Mouse (Mus musculus) left cerebral cortex, adult 2 months (tissue): ENCODE data around the gene Slc15a1. TPM values are rescaled to one million over a fixed set of nuclear protein-coding genes. Genes with fewer than 3 reads are reported as not detected.

Experiments
- DNase-seq, 2 experiments: peaks; one replicate each; pipeline ENCODE4 v3.0.0; 2021 to 2022; ENCODE audit warnings: low spot score in 2 of 2, mixed read lengths in 1 of 2; ENCODE audit errors: extremely low spot score in 1 of 2
- H3K27ac ChIP-seq: fragments of 200-600 bp; 2 replicates; pipeline ENCODE4 v1.8.1; 2022
- H3K4me3 ChIP-seq: fragments of 200-600 bp; 2 replicates; pipeline ENCODE4 v1.8.1; 2022
- CTCF ChIP-seq: fragments of 200-600 bp; IDR thresholded peaks from 2 replicates; pipeline ENCODE4 v1.8.1; 2022; ENCODE audit warnings: antibody characterized with exemption, mild to moderate bottlenecking, moderate library complexity
- intact Hi-C: fragments of 180-260 bp; cut with DNase I; formaldehyde crosslinking; loops from one replicate; pipeline ENCODE4 v1.15.1; 2025
- total RNA-seq, 2 experiments: library from RNA; stranded (reverse); gene quantifications; 2 replicates each; pipeline ENCODE4 v1.2.3; 2021

Slc15a1 gene
- total RNA-seq, 2 experiments from 2014 or later, result not detected

DNA sequence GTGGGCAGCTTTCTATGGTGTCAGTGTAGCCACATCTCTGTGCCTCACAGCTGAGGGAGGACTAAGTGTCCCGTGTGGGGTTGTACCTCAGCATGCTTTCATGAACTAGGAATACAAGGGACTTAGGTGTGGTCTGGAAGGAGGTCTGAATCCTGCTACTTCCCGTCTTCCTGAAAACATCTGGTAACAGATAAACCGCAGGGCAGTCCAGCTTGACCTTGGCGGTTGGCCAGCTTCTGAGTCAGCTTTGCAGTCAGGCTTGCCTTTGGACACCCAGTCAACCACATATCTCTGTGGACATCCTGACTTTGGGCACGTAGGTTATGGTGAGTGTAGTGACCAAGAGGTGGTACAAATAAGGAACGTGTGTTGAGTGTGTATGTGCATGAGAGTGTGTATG, 68.0 kb downstream of the Slc15a1 start:
- Histone ChIP-seq H3K27ac (no peak overlapping the region), H3K4me3 (no peak overlapping the region)
- DNase-seq, result no peak
- intact Hi-C loops, result no loop called here
- no peak for TF ChIP-seq CTCF

DNA sequence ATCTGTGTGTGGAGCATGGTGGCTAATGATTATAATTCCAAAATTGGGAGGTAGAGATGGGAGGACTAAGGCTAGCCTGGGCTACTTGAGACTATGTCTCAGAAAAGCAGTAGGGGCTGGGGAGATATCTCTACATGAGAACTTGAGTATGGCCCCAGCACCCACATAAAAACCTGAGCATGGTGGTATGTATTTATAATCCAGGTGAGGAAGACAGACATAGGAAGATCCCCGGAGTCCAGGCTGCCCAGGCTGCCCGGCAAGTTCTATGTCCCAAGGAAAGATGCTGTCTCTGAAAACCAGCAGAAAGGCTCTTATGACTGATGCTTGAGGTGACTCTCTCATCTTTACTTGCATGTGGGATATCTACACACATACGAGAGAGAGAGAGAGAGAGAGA, 68.6 kb downstream of the Slc15a1 start:
- no peak overlapping the region for H3K27ac ChIP-seq
- no peak for TF ChIP-seq CTCF
- H3K4me3 ChIP-seq, result no peak overlapping the region
- intact Hi-C loops, result no loop called here
- DNase-seq, result no peak

DNA sequence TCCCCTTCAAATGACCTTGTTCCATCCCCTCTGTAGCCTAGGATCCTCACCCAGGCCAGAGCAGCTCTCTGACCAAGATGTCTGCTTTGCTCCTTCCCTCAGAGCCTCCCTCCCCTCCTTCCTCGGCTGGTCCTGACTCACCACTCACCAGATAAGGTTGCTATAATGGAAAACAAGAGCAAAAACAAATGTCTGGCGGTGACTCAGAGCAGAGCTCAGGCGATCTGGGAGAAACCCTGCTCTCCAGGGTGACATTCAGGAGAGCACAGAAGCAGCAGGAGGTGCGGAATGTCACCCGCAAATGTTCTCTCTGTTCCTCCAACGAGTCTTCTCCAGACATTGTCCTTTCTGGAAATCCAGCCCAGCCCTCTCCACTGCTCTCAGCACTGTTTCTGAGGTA, 69.3 kb downstream of the Slc15a1 start:
- no peak overlapping the region for H3K27ac ChIP-seq
- TF ChIP-seq CTCF, result no peak
- DNase-seq, result peak; percentile 14
- H3K4me3 ChIP-seq, result no peak overlapping the region
- intact Hi-C loops, result no loop called here

DNA sequence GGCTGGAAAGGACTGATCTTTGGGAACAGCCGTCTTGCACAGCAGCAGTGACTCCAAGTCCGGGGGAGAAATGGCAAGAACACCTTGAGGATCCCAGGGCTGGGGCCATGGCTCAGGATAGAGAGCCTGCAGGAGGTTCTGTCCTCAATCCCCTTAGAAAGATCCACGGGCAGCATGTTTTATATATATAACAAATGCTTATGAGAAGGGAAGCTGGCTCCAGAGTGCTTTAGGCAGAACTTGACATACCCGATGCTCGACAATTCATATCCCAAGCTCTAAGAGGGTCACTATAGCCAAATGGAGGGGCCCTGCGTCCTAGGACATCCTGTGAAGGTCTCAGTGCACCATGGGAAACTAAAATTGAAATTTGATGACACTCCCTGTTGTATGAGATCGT, 73.8 kb downstream of the Slc15a1 start:
- no peak for TF ChIP-seq CTCF
- intact Hi-C loops, result no loop called here
- no peak overlapping the region for H3K27ac ChIP-seq

DNA sequence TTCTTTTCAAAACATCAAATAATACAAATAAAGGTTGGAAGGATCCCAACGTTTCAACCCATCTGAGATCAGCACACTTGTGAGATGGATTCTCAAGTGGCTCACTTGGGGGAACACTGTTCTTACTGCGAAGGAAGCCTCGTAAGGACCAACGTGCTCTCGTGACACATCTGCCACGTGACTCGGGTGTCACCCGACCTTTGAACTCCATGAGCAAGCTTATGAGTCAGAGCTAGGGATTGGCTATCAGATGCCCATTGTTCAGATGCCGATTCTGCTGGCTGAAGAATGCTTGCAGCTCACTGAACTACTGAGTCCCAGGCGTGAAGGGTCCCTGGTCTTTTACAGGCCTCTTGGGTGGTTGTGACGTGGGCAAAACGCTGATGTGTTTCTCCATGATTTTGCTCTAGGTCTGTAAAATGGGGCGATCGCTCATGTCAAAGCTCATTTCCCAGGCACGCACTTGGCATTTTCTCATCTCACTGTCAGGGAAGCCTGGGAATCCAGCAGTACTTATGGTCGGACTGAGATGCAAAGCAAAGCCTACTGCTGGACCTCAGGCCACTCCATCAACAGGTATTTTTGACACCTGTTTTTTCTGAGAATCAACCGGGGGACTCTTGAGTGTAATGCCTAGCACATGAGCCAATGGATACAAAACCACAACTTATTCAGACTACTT, 75.1 kb downstream of the Slc15a1 start:
- no peak for DNase-seq
- intact Hi-C loops, result loop anchor here (5.0 kb wide), 1 partner anchor 38 kb away; no protein-coding TSS in a partner anchor

More for the DNA sequence above, 73.8 kb downstream of the Slc15a1 start:
- no peak for DNase-seq
- no peak overlapping the region for H3K4me3 ChIP-seq

DNA sequence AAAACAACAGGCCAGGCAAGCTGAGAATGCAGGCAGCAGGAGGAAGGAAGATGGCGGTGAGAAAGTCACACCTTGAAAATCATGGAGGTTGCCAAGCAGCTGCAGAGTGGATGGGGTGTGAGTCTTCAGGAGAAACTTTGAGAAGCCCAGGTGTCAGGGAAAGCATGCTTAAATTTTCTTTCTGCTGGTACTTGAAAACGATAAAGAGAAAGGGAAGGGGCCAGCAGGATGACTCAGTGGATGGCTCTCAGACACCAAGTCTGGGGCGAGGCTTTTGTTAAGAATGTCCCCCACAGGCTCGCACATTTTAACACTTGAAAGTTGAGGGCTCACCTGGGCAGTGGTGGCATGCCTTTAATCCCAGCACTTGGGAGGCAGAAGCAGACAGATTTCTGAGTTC, 76.9 kb downstream of the Slc15a1 start:
- Histone ChIP-seq H3K4me3 (no peak overlapping the region), H3K27ac (no peak overlapping the region)
- no peak for DNase-seq
- TF ChIP-seq CTCF, result no peak
- intact Hi-C loops, result loop anchor here (5.0 kb wide), 1 partner anchor 36 kb away; no protein-coding TSS in a partner anchor

More for the DNA sequence above, 75.1 kb downstream of the Slc15a1 start:
- TF ChIP-seq CTCF, result no peak
- no peak overlapping the region for H3K4me3 ChIP-seq
- H3K27ac ChIP-seq, result no peak overlapping the region

DNA sequence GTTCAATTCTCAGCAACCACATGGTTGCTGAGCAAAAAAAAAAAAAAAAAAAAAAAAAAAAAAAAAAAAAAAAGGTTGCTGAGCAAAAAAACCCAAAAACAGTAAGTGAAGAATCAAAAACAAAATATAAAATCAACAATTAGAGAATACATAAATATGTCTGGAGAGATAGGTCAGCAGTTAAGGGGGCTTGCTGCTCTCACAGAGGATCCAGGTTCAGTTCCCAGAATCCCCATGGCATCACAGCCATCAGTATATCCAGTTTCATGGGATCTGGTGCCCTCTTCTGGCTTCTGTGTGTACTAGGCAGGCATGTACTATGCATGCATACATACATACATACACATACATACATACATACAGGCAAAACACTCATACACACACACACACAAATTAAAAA, 78.3 kb downstream of the Slc15a1 start:
- H3K27ac ChIP-seq, result no peak overlapping the region
- no peak overlapping the region for H3K4me3 ChIP-seq
- peak; percentile 33 for TF ChIP-seq CTCF
- intact Hi-C loops, result loop anchor here (5.0 kb wide), 1 partner anchor 34 kb away; no protein-coding TSS in a partner anchor
- no peak for DNase-seq

DNA sequence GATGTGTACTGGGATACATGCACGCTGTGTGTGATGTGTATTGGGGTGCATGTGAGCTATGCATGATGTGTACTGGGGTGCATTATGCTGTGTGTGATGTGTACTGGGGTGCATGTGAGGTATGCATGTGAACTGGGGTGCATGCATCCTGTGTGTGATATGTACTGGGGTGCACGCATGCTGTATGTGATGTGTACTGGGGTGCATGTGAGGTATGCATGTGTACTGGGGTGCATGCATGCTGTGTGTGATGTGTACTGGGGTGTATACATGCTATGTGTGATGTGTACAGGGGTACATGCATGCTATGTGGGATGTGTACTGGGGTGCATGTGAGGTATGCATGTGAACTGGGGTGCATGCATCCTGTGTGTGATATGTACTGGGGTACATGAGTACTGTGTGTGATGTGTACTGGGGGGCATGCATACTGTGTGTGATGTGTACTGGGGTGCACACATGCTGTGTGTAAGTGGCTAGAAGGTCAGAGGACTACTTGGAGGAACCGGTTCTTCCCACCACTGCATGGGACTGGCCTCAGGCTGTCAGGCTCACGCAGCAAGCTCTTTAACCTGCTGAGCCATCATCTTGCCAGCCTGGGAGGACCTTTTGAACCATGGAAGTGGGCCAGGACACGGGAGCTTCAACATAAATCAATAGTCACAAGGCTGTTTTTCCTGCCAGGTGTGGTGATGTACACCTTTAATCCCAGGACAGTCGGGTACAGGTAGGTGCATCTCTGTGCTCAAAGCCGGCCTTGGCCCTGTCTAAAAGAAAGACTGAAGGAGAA, 79.9 kb downstream of the Slc15a1 start:
- Histone ChIP-seq H3K4me3 (no peak overlapping the region), H3K27ac (no peak overlapping the region)
- no peak for DNase-seq
- no peak for TF ChIP-seq CTCF
- intact Hi-C loops, result loop anchor here (5.0 kb wide), 1 partner anchor 33 kb away; no protein-coding TSS in a partner anchor

DNA sequence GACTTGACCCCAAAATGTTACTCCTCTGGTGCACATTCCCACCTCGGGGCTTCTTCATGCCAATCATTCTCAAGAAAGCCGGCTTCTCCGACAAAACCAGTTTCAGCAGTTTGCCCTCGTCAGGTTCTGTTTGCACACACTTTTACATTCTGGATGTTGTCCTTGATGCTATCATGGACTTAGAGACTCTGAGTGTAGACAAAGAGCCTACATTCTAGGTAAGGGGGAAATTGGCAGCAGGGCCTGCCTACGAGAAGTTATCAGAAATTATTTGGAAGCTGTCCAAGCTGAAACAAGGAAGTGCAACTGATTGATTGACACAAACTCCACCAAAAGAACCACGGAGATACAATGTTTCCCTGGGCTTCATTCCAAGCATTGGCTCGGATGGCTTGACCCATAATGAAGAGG, 81.7 kb downstream of the Slc15a1 start:
- Histone ChIP-seq H3K4me3 (no peak overlapping the region), H3K27ac (no peak overlapping the region)
- no peak for TF ChIP-seq CTCF
- no peak for DNase-seq
- intact Hi-C loops, result no loop called here

DNA sequence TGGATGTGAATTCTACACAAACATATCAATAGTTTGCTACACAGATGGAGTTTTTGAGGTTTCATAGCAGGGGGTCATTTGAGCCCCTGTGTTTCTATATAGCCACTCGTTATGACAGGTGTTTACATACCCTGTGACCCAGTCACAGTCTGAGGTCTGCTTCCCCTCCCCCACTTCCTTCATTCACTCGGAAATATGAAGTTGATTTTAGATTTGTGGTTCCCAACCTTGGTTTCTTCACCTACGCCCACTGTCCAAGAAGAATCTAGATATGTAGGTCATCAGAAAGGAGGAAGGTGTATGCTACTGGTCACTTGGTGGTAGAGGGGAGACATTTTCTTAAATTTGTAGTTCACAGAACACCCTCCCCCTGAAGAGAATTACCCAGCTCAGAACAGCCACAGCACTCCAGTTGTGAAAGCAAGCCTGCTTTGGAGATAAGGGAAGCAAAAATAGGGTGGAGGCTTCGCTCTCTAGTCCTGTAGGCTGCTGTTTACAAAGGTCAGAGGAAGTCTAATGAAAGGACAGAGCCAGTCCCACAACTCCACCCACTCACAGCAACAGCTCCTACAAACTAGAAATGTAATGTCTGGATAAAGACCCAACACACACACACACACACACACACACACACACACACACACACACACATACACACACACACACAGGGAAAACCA, 82.2 kb downstream of the Slc15a1 start:
- no peak for TF ChIP-seq CTCF
- intact Hi-C loops, result no loop called here
- Histone ChIP-seq H3K4me3 (no peak overlapping the region), H3K27ac (no peak overlapping the region; the same call in 1 of the 2 replicates)
- DNase-seq, result no peak

DNA sequence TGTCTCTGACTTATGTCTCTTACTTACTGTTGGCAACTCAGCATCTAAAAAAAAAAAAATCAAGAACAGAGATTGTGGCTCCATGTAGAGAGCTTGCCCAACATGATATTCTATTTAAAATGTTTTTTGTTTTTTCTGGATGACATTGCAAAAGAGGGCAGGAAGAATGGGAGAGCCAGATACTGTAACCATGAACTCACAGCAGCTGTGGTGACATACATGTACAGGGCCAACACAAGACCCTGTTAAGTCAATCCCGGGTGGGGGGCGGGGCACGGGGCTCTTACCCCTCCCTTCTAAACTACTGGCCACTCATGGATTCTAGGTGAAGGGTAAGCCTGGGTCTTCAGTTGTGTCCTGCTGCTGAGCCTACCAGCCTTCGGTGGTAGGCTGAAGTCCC, 83.1 kb downstream of the Slc15a1 start:
- Histone ChIP-seq H3K4me3 (no peak overlapping the region), H3K27ac (no peak overlapping the region)
- DNase-seq, result no peak
- no peak for TF ChIP-seq CTCF
- intact Hi-C loops, result no loop called here

DNA sequence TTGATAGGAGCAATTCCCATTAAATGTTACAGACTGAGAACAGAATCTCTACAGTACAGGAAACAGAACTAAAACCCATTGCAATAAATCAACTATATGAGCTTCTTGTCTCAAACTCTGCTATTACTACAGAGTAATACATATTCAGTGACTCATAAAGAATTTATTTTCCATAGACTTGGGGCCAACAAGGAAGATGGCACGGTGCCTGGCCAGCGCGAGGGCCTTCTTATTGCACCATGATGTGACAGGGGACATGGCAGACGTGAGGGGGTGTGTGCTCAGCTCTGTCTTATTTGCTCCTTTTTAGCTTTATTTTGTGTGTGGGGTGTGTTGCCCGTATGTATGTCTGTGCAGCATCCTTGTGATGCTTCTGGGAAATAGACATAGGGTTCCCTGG, 87.5 kb downstream of the Slc15a1 start:
- no peak overlapping the region for H3K4me3 ChIP-seq
- intact Hi-C loops, result no loop called here
- H3K27ac ChIP-seq, result no peak overlapping the region
- TF ChIP-seq CTCF, result no peak
- no peak for DNase-seq
